Mouse (Mus musculus): ENCODE measurements at regions not wholly inside any gene's neighbourhood (a gene's known extent, or its start where the extent isn't known, plus 50 kb on each side); places are given as distances from the start of the nearest gene placed in this dataset.

DNA sequence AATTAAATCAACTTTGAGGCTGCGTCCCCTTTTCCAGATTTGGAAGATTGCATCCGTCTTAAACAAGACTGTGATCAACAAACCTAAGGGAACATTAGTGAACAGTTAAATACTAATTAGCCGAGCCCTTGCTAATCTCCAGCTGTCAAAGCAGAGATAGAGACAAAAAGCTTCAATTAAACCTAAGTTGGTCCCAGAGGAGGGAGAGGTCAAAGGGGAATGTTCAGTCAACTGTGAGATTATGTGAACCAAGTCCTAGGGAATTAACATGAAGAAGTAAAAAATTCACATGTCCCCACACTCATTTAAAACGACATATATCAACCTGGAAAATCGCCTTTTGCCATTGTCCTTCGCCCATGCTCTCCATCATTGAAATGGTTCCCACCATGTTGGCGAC lies 59.7 kb upstream of the Tbx20 start:
- no peaks in the 10 kb centered on the region for H3K27me3 ChIP-seq (ENCODE audit: control insufficient read depth, insufficient read depth, low read length)
- no peak overlapping the region for H3K27ac ChIP-seq (ENCODE audit: control insufficient read depth, insufficient read depth, low read length)
- no peak for DNase-seq
- 90% methylated on average over 7 of the region's 7 CpGs for WGBS
- H3K4me1 ChIP-seq (replicated peaks; ENCODE audit: control insufficient read depth, insufficient read depth, low read length) = no peaks in the 10 kb centered on the region
- no peaks in the 10 kb centered on the region for H3K36me3 ChIP-seq (ENCODE audit: control insufficient read depth, insufficient read depth, low read length)
- TF ChIP-seq CTCF (IDR thresholded peaks at IDR 0.05; ENCODE audit: borderline replicate concordance, control insufficient read depth, extremely low read depth, insufficient read depth, low read length, poor library complexity) (no peak), POLR2A (IDR thresholded peaks at IDR 0.05; ENCODE audit: control insufficient read depth, extremely low read depth, insufficient read depth, low read length, poor library complexity) (no peak)
- no peak overlapping the region for H3K4me3 ChIP-seq (ENCODE audit: control insufficient read depth, insufficient read depth, low read length)

DNA sequence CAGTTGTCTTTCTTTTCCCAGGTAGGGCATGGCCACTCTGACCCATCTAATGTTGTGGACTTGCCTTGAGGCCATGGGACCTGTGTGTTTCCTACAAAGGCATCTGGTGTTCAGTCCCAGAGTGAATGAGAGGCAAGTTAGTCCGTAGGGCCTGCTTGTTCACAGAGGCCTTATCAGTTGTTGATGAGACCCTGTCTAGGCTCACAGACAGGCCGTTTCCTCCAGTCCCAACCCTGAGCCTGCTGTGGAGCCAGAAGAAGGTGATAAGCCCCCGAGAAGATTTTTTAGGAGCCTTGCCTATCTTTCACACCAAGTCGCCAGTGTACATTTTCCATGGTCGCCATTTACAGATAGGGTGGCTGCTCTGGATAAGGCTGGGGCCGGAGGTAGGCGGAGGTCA lies 74.1 kb upstream of the Tbx20 start:
- H3K4me3 ChIP-seq (ENCODE audit: control insufficient read depth, insufficient read depth, low read length) = no peak overlapping the region
- WGBS = 76% methylated on average over 7 of the region's 7 CpGs
- no peak overlapping the region for H3K27ac ChIP-seq (ENCODE audit: control insufficient read depth, insufficient read depth, low read length)
- DNase-seq = no peak
- H3K36me3 ChIP-seq (ENCODE audit: control insufficient read depth, insufficient read depth, low read length) = no peaks in the 10 kb centered on the region
- no peaks in the 10 kb centered on the region for H3K4me1 ChIP-seq (replicated peaks; ENCODE audit: control insufficient read depth, insufficient read depth, low read length)
- no peak for TF ChIP-seq CTCF (IDR thresholded peaks at IDR 0.05; ENCODE audit: borderline replicate concordance, control insufficient read depth, extremely low read depth, insufficient read depth, low read length, poor library complexity)
- no peak for TF ChIP-seq POLR2A (IDR thresholded peaks at IDR 0.05; ENCODE audit: control insufficient read depth, extremely low read depth, insufficient read depth, low read length, poor library complexity)
- no peaks in the 10 kb centered on the region for H3K27me3 ChIP-seq (ENCODE audit: control insufficient read depth, insufficient read depth, low read length)

DNA sequence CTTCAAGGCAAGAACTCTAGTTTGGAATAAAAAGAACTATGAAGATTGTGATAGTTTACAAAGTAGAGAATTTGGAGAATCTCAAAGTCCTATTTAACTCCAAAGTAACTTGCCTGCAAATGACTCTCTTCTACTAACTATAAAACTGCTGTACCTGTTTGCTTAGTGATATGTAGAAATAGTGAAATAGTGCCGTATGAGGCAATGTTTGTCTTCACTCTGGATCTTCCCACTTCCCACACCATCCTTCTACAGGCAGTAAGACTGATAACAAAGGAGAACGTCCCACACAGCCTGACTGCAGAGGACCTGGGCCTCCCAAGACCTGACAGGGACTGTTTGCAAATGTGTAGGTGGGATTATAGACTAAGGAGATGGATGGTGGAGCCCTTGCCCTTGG lies 85.4 kb upstream of the Tbx20 start:
- TF ChIP-seq POLR2A (IDR thresholded peaks at IDR 0.05; ENCODE audit: control insufficient read depth, extremely low read depth, insufficient read depth, low read length, poor library complexity) = no peak
- no peak for TF ChIP-seq CTCF (IDR thresholded peaks at IDR 0.05; ENCODE audit: borderline replicate concordance, control insufficient read depth, extremely low read depth, insufficient read depth, low read length, poor library complexity)
- WGBS = 84% methylated on average over 2 of the region's 2 CpGs

DNA sequence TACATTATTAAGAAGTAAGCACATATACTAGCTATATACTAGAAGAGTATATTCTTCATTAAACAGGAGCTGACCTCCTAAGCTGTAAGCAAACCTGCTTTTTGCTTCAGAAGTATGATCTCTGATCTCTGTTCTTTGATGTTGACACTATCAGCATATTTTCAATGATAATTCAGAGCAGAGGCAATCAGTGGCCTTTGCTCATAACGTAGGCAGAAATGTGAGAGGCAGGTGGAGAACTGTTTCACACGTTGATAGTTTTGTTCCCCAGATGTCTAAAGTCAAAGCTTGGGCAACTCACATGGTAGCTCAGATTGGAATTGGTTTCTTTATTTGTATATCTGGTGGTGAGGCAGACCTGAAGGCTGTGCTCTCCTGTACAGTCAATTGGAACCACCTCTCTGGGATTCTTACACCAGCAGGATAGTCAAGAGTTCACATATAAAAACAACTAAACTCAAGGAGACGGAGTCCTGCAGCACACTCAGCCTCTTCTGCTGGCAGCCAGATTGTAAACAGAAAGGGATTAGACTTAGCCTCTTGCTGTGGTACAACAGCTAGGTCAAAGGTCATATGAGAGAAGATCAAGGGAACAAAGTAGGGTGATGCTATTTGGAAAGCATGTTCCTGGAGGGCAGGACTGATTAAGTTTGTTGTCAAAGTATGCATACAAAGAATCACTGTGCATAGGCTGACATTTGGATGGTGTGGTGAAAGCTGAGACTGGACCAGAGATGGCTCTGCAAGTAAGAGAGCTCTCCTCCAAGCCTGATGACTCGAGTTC lies 92.5 kb upstream of the Tbx20 start:
- DNase-seq = no peak
- H3K36me3 ChIP-seq (ENCODE audit: control insufficient read depth, insufficient read depth, low read length) = no peaks in the 10 kb centered on the region
- no peak overlapping the region for H3K4me3 ChIP-seq (ENCODE audit: control insufficient read depth, insufficient read depth, low read length)
- H3K4me1 ChIP-seq (replicated peaks; ENCODE audit: control insufficient read depth, insufficient read depth, low read length) = no peaks in the 10 kb centered on the region
- TF ChIP-seq POLR2A (IDR thresholded peaks at IDR 0.05; ENCODE audit: control insufficient read depth, extremely low read depth, insufficient read depth, low read length, poor library complexity) (no peak), CTCF (IDR thresholded peaks at IDR 0.05; ENCODE audit: borderline replicate concordance, control insufficient read depth, extremely low read depth, insufficient read depth, low read length, poor library complexity) (no peak)
- WGBS = 83% methylated on average over 4 of the region's 4 CpGs
- H3K27me3 ChIP-seq (ENCODE audit: control insufficient read depth, insufficient read depth, low read length) = no peaks in the 10 kb centered on the region
- no peak overlapping the region for H3K27ac ChIP-seq (ENCODE audit: control insufficient read depth, insufficient read depth, low read length)

More for the DNA sequence above, 85.4 kb upstream of the Tbx20 start:
- H3K36me3 ChIP-seq (ENCODE audit: control insufficient read depth, insufficient read depth, low read length) = no peaks in the 10 kb centered on the region
- no peak overlapping the region for H3K27ac ChIP-seq (ENCODE audit: control insufficient read depth, insufficient read depth, low read length)
- H3K27me3 ChIP-seq (ENCODE audit: control insufficient read depth, insufficient read depth, low read length) = no peaks in the 10 kb centered on the region
- no peak for DNase-seq
- H3K4me3 ChIP-seq (ENCODE audit: control insufficient read depth, insufficient read depth, low read length) = no peak overlapping the region
- H3K4me1 ChIP-seq (replicated peaks; ENCODE audit: control insufficient read depth, insufficient read depth, low read length) = no peaks in the 10 kb centered on the region

DNA sequence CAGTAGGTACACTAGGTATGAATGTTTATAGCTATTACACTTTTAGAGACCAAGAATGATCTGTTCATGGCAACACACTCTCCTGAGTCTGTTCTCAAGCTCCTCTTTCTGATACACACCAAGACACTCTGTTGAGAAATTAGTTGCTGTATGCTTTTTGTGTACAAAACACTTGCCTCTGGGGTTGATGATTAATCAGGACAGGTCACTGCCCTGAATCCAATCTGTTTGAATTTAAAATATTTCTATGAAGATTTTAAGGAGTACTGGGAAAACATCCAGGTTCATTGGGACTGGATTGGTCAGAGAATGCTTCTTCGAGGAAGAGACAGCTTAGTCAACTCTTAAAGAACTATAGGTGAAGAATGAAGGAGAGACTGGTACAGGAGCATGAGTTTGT lies 94.6 kb upstream of the Tbx20 start:
- 87% methylated on average over 1 of the region's 1 CpGs for WGBS
- no peak for TF ChIP-seq POLR2A (IDR thresholded peaks at IDR 0.05; ENCODE audit: control insufficient read depth, extremely low read depth, insufficient read depth, low read length, poor library complexity)
- no peak for TF ChIP-seq CTCF (IDR thresholded peaks at IDR 0.05; ENCODE audit: borderline replicate concordance, control insufficient read depth, extremely low read depth, insufficient read depth, low read length, poor library complexity)
- Histone ChIP-seq H3K4me3 (ENCODE audit: control insufficient read depth, insufficient read depth, low read length) (no peak overlapping the region), H3K27ac (ENCODE audit: control insufficient read depth, insufficient read depth, low read length) (no peak overlapping the region), H3K27me3 (ENCODE audit: control insufficient read depth, insufficient read depth, low read length) (no peaks in the 10 kb centered on the region), H3K36me3 (ENCODE audit: control insufficient read depth, insufficient read depth, low read length) (no peaks in the 10 kb centered on the region), H3K4me1 (replicated peaks; ENCODE audit: control insufficient read depth, insufficient read depth, low read length) (no peaks in the 10 kb centered on the region)
- DNase-seq = no peak

DNA sequence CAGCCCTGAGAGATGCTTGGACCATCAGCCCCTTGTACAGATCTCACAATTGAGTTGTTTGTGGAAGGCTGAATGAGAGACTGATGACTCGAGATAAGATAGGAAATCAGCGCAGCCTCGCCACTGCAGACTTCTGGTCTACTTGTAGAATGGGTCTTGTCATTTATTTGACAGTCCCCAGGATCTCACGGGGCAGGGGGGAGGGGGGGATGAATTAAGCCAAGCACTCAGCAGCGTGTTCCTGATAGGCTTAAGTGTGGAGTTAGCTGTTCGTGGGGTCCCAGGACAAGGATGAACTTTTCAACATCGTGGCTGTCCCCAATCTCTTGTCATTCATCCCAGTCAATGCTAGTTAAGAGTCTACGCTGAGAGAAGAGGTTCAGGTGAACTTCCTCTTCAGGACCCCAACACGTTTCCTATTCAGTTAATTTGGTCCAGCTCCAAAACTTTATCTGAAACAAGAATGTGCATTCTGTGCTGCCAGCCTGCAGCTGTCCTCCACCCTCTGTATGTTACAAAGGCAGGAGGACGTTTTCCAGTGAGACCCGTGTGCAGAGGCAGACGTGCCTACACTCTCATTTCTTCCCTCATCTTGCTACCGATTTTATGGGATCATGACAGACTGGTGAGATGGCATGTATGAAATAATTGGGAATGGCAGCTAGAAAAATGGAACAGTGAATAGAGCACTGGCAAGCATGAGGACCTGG lies 100.5 kb upstream of the Tbx20 start:
- WGBS = 57% methylated on average over 13 of the region's 13 CpGs
- DNase-seq = no peak
- H3K27ac ChIP-seq (ENCODE audit: control insufficient read depth, insufficient read depth, low read length) = no peak overlapping the region
- no peak for TF ChIP-seq POLR2A (IDR thresholded peaks at IDR 0.05; ENCODE audit: control insufficient read depth, extremely low read depth, insufficient read depth, low read length, poor library complexity)
- TF ChIP-seq CTCF (IDR thresholded peaks at IDR 0.05; ENCODE audit: borderline replicate concordance, control insufficient read depth, extremely low read depth, insufficient read depth, low read length, poor library complexity) = no peak
- no peaks in the 10 kb centered on the region for H3K36me3 ChIP-seq (ENCODE audit: control insufficient read depth, insufficient read depth, low read length)
- no peaks in the 10 kb centered on the region for H3K27me3 ChIP-seq (ENCODE audit: control insufficient read depth, insufficient read depth, low read length)
- H3K4me3 ChIP-seq (ENCODE audit: control insufficient read depth, insufficient read depth, low read length) = no peak overlapping the region
- peaks cover 13% of the 10 kb centered on the region for H3K4me1 ChIP-seq (replicated peaks; ENCODE audit: control insufficient read depth, insufficient read depth, low read length)
